Mouse (Mus musculus): ENCODE measurements around the gene Bcar1.

DNA sequence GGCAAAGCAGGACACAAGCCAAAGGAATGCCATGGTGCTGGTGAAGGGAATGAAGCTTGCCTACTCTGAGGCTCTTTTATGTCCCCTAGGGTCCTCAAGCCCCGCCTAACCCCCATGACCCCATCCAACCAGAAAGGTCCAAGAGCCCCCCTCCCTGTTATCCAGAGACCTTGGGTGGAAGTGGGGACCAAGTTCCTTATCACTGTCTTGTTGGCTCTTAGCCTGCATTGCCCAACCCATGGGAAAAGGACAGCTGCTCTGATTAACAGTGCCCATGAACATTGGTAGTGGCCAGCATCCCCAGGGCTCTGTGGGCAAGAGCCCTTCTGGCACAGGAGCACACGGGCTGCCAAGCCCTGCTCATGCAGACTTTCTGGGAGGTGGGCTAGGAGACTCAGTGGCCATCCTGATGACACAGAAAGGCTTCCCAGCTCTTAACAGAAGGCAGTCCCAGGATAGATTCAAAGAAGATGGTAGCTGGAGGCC lies 52.6 kb downstream of the Bcar1 start, which contains the start of gene Ctrb1:
- TF ChIP-seq CTCF (IDR thresholded peaks at IDR 0.05; ENCODE audit: extremely low read depth, insufficient read depth, insufficient read length, insufficient replicate concordance) (no peak), POLR2A (IDR thresholded peaks at IDR 0.05; ENCODE audit: low read depth, low read length) (no peak)

Data from spleen, adult 2 months (tissue).